Mouse (Mus musculus) right cerebral cortex, postnatal 25 days (tissue): ENCODE data around the gene Olfr954.
A peak's percentile ranks its signal among the peaks of the same experiment; 100 is the strongest.

ENCODE experiments used
- DNase-seq: peaks from one replicate; pipeline ENCODE4 v3.0.0; 2022

Gene Olfr954

GRCm38 (mm10) chr9:39456401-39456800, at the start of gene Olfr954:
Gene Olfr954, plus strand, starts transcription at chr9:39456701.
- no peak for DNase-seq

GRCm38 (mm10) chr9:39427048-39427447, 29.5 kb upstream of the Olfr954 start, which contains the start of gene Olfr952:
Gene Olfr952, minus strand, starts transcription at chr9:39427148.
- no peak for DNase-seq

GRCm38 (mm10) chr9:39471844-39472243, 15.3 kb downstream of the Olfr954 start, which contains the start of gene Olfr955:
Gene Olfr955, minus strand, starts transcription at chr9:39471944.
- no peak for DNase-seq

GRCm38 (mm10) chr9:39493895-39494294, 37.4 kb downstream of the Olfr954 start, which contains the start of gene Olfr44:
Gene Olfr44, minus strand, starts transcription at chr9:39493995.
- no peak for DNase-seq

- DNase-seq: peak; percentile 21
Observed at GRCm38 (mm10) chr9:39508998-39509397, 52.5 kb downstream of the Olfr954 start.

GRCm38 (mm10) chr9:39509412-39509811, 52.9 kb downstream of the Olfr954 start:
- DNase-seq: no peak
